Mouse (Mus musculus) small intestine, adult 2 months (tissue): Measurements from ENCODE around the gene Ell2. TPM values are rescaled to one million over a fixed set of nuclear protein-coding genes. Genes with fewer than 3 reads are reported as not detected.

Experiments
- H3K27ac ChIP-seq: fragments of 200-500 bp; 2 replicates; pipeline ENCODE4 v1.5.1; 2012; ENCODE audit warnings: low read depth, low read length, control low read depth, inconsistent platforms; ENCODE audit not compliant: insufficient read depth
- H3K27me3 ChIP-seq: fragments of 200-500 bp; 2 replicates; pipeline ENCODE4 v1.6.1; 2012; ENCODE audit warnings: mild to moderate bottlenecking, moderate library complexity, low read length, inconsistent platforms; ENCODE audit not compliant: control insufficient read depth, insufficient read depth
- H3K36me3 ChIP-seq: fragments of 200-500 bp; 2 replicates; pipeline ENCODE4 v1.6.1; 2012; ENCODE audit warnings: mild to moderate bottlenecking, low read length, control low read depth, inconsistent platforms; ENCODE audit not compliant: control insufficient read depth, insufficient read depth
- H3K4me1 ChIP-seq: fragments of 200-500 bp; 2 replicates; pipeline ENCODE4 v1.6.1; 2012; ENCODE audit warnings: low read length, inconsistent platforms, mixed read lengths; ENCODE audit not compliant: control insufficient read depth, insufficient read depth, insufficient read length
- H3K4me3 ChIP-seq: fragments of 200-500 bp; 2 replicates; pipeline ENCODE4 v1.5.1; 2012; ENCODE audit warnings: low read depth, mild to moderate bottlenecking, control low read depth, inconsistent platforms, low read length, moderate library complexity
- CTCF ChIP-seq: fragments of 200-500 bp; IDR thresholded peaks from 2 replicates; pipeline ENCODE4 v1.5.1; 2012; ENCODE audit warnings: low read depth, mild to moderate bottlenecking, control low read depth, inconsistent platforms, low read length, moderate library complexity, mixed read lengths; ENCODE audit not compliant: insufficient replicate concordance, insufficient read length; ENCODE audit errors: extremely low read depth
- POLR2A ChIP-seq: fragments of 200-500 bp; IDR thresholded peaks from 2 replicates; pipeline ENCODE4 v1.6.1; 2012; ENCODE audit warnings: low read depth, mild to moderate bottlenecking, control low read depth, inconsistent platforms, low read length, moderate library complexity
- WGBS: fragments of 180-500 bp; shearing (Covaris S2); methylation state at CpG from one replicate; pipeline ENCODE4 v1.1.7; 2018; 5-methylcytosine and 5-hydroxymethylcytosine counted together
- polyA plus RNA-seq: library from polyadenylated mRNA; depleted of rRNA; stranded (reverse); fragments of >200 nt; gene quantifications from 2 replicates; pipeline ENCODE4 v1.2.3, GENCODE M21; 2012

Gene Ell2
- polyA plus RNA-seq, 1 experiment: 10.2 TPM

GRCm38 (mm10) chr13:75717638-75718302 is 11.2 kb downstream of the Ell2 start:
- no peak overlapping the region for H3K27ac ChIP-seq
- H3K4me1 ChIP-seq: peaks cover 5% of the 10 kb centered on the region; the same call in 1 of the 2 replicates
- TF ChIP-seq CTCF (no peak), POLR2A (no peak)
- H3K4me3 ChIP-seq: no peak overlapping the region
- H3K27me3 ChIP-seq: no peaks in the 10 kb centered on the region
- WGBS: 79% methylated on average over 3 of the region's 3 CpGs
- no peaks in the 10 kb centered on the region for H3K36me3 ChIP-seq

- TF ChIP-seq POLR2A (no peak), CTCF (no peak)
- Histone ChIP-seq H3K27me3 (no peaks in the 10 kb centered on the region), H3K36me3 (no peaks in the 10 kb centered on the region), H3K4me1 (peaks cover 5% of the 10 kb centered on the region; the same call in 1 of the 2 replicates), H3K4me3 (no peak overlapping the region), H3K27ac (no peak overlapping the region)
Measured at GRCm38 (mm10) chr13:75718376-75718775, 11.8 kb downstream of the Ell2 start.

- no peak for TF ChIP-seq CTCF
- no peak for TF ChIP-seq POLR2A
- 88% methylated on average over 4 of the region's 4 CpGs for WGBS
- H3K4me1 ChIP-seq: peaks cover 12% of the 10 kb centered on the region; the same call in 1 of the 2 replicates
- no peak overlapping the region for H3K4me3 ChIP-seq
- no peak overlapping the region for H3K27ac ChIP-seq
- H3K27me3 ChIP-seq: no peaks in the 10 kb centered on the region
- peaks cover 3% of the 10 kb centered on the region for H3K36me3 ChIP-seq
Measured at GRCm38 (mm10) chr13:75719645-75720044, 13.1 kb downstream of the Ell2 start.

GRCm38 (mm10) chr13:75726569-75727373 is 20.2 kb downstream of the Ell2 start:
- Histone ChIP-seq H3K27ac (no peak overlapping the region), H3K4me1 (peaks cover 8% of the 10 kb centered on the region; the same call in 1 of the 2 replicates), H3K36me3 (peaks cover 4% of the 10 kb centered on the region), H3K27me3 (no peaks in the 10 kb centered on the region), H3K4me3 (no peak overlapping the region)
- TF ChIP-seq POLR2A (no peak), CTCF (no peak)
- WGBS: 25% methylated on average over 4 of the region's 4 CpGs

GRCm38 (mm10) chr13:75727932-75728331 is 21.4 kb downstream of the Ell2 start:
- Histone ChIP-seq H3K4me3 (no peak overlapping the region), H3K36me3 (peaks cover 4% of the 10 kb centered on the region), H3K4me1 (peaks cover 8% of the 10 kb centered on the region; the same call in 1 of the 2 replicates), H3K27me3 (no peaks in the 10 kb centered on the region), H3K27ac (no peak overlapping the region)
- no peak for TF ChIP-seq CTCF
- no peak for TF ChIP-seq POLR2A
- 77% methylated on average over 1 of the region's 1 CpGs for WGBS

GRCm38 (mm10) chr13:75729834-75730233 is 23.3 kb downstream of the Ell2 start:
- Histone ChIP-seq H3K4me3 (no peak overlapping the region), H3K4me1 (no peaks in the 10 kb centered on the region), H3K36me3 (peaks cover 1% of the 10 kb centered on the region; the same call in 1 of the 2 replicates), H3K27me3 (no peaks in the 10 kb centered on the region), H3K27ac (no peak overlapping the region)
- TF ChIP-seq POLR2A (no peak), CTCF (no peak)
- 92% methylated on average over 1 of the region's 1 CpGs for WGBS

DNA sequence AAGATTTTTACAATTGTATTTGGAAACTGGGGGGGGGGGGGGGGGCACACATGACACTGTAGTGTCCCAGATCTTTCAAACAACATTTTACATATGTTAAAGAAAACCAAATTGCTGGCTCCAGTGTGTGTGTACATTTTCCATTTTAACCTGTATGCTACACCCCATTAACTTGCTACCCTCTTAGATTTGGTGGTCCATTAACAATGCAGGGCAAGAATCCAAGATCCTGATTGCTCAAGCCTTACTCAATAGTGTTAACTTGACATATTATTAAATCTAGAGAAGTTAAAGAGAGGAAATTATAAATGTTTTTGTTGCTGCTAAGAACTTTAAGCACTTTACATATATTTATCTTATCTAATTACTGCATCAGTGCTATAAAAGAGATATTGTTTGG is 24.2 kb downstream of the Ell2 start:
- H3K4me3 ChIP-seq: no peak overlapping the region
- H3K36me3 ChIP-seq: peaks cover 1% of the 10 kb centered on the region; the same call in 1 of the 2 replicates
- TF ChIP-seq POLR2A (no peak), CTCF (no peak)
- no peaks in the 10 kb centered on the region for H3K4me1 ChIP-seq
- no peaks in the 10 kb centered on the region for H3K27me3 ChIP-seq
- H3K27ac ChIP-seq: no peak overlapping the region
